Mouse (Mus musculus) retina, adult 2 months (tissue): ENCODE measurements around the gene Slc16a7.

Experiments used
- DNase-seq: peaks from one replicate; pipeline ENCODE4 v3.0.0-alpha.2; 2012; ENCODE audit warnings: low read depth, low spot score

Slc16a7 gene

GRCm38 (mm10) chr10:125388876-125389786, at the start of gene Slc16a7:
Gene Slc16a7 (minus strand): TSS chr10:125389465.
- DNase-seq = peak; percentile 26

DNA sequence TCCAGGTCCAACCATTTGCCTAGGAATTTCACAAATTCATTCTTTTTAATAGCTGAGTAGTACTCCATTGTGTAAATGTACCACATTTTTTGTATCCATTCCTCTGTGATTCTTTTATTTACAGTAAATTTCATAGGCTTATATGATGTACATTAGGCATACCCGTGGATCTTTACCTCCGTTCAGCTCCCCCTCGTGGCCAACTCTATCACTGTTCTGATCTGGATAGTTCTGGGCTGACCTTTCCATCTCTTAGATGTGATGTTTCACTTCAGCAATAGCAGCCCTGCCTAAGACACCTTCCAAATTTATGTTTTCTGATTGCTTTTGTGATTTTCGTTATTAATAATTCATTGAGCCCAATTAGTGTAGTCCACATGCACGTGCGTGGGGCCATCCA, 29.5 kb upstream of the Slc16a7 start:
- no peak for DNase-seq

DNA sequence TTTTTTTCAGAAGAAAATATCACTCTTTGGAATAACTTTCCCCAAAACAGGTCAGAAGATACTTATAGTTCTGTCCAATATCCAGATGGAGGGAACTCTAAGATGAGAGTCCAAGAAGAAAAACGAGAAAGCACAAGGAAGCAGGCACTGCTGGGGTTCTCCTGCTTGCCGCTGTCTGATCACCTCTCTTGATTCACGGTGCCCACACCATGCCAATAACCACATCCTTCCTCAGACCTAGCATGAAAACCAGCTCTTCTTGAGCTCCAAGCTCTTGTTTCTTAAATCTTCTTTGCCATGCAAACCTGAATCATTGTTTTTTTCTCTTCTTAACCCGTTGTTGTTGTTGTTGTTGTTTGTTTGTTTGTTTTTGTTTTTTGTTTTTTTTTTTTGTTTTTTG, 10.5 kb upstream of the Slc16a7 start:
- no peak for DNase-seq

DNA sequence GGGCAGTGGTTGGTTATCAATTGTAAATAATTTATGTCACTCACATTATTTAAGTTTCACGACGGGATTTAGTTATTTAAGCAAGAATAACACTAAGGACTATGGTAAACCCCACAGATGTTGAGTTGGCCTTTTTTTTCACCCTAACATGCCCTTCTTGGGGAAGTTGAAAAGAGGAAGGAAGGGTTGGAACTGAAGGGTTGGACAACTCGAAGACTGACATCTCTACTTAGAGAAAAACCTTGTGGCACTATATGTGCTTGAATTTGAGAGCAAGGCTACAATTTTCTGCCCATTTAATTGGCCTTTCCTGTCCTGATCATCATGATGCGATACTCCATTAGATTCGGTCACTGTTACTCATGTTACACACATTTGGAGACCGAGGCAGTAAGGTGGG, 746 bp upstream of the Slc16a7 start:
- no peak for DNase-seq

DNA sequence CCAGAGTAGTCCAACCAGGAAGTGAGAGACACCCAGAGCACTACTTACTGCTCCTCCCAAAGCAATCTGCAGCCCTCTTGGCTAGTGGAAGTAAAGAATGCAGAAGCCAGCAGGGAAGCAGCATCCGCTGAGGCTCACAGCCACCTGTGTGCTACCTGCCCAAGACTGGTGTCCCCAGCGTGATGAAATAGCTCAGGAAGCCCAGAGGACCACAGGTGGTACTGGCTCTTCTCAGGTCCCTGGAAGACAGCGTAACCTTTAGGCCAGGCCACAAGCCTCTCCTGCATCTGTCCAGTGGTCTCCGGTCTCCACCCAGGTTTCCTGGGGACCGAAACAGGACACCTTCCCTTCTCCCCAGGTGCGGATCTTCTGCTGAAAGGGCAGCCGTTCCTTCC, 787 bp downstream of the Slc16a7 start:
- no peak for DNase-seq

DNA sequence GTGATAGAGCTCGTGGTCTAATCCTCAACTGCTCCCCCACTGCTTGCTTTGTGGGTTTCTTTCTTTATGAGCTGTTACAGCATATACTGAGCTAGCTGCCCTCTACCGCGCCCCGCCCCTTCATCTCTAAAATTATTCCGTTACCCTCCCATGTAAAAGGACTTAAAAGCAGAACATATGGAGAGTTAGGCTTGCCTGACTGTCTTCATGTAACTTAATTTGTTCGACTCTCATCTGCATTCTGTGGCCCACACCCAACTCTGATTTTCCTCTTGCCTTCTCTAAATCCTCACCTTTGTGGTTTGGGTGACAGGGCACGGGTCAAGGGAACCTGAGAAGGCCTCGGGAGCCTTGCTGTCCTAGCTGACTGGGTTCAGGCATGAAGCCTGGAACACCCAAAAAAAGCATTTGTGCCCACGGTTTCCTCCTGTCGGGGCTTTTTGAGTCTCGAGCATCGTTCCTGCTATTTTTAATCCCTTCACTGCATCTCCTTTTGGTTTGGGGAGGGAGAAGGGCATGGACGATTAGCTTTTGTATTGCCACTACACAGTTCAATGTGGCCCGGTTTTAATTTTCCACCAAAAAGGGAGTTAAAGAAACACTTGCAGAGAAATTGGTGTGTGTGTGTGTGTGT, 1.4 kb downstream of the Slc16a7 start:
- no peak for DNase-seq

- no peak for DNase-seq
Observed at GRCm38 (mm10) chr10:125375526-125375925, 13.7 kb downstream of the Slc16a7 start.

DNA sequence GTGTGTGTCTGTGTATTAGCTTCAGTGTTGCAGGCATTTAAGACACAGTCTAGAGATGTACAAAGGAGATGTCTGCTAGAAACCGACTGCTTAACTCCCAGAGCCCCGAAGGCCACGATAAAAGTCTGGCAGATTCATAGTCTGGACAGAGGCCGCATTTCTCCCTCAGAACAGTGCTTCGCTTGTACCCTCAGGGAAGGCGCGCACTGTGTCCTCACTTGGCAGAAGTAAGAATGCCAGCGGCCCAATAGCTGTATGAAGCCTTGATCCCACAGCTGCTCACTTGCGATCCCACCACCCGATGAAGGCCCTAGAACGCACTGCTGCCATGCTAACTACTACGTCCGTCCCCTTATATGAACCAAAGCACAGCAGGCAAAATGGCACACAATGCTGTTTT, 16.6 kb downstream of the Slc16a7 start:
- DNase-seq = no peak

DNA sequence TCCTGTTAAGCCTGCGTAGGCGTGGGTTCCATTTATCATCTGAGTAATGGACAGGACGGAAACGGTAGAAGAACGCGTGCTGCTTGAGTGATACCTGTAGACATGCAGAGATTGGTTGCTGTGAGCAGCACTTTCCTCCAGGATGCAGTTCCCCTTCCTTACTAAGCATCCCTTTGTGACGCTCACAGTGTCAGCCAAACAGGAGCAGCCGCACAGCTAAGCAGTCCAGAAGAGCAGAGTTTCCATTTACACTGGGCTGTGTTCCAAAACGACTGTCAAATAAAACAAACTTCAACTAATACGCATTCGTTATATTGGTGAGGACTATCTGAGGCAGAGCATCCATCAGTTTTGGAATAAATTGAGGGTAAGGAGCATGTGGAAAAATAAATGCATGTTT, 17.8 kb downstream of the Slc16a7 start:
- DNase-seq = no peak

DNA sequence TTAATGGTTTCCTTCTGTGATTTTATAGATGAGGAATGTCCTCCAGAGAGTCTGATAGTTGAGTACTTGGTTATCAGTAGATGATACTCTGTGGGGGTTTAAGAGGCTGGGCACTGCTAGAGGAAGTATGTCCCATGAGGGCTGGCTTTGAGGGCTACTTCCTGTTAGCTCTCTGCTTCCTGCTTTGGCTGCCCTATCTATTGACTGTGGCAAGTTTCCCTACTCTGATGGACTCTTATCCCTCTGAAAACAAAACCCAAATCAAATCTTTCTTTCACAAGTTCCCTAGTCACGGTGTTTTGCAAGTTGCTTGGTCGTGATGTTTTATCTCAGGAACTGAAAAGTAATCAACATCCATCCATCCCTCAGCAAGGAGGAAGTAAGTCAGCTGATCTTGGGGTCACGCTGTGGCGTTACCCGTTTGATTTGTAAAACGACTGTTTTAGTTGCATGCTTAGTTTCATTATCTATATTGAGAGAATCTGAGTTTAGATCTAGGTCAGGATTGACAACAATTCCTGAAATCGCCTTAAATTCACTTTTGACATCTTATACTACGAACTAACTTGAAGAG, 19.1 kb downstream of the Slc16a7 start:
- DNase-seq = no peak

GRCm38 (mm10) chr10:125358479-125358878, 30.8 kb downstream of the Slc16a7 start:
- no peak for DNase-seq

- no peak for DNase-seq
Observed at GRCm38 (mm10) chr10:125352805-125353204, 36.5 kb downstream of the Slc16a7 start.

DNA sequence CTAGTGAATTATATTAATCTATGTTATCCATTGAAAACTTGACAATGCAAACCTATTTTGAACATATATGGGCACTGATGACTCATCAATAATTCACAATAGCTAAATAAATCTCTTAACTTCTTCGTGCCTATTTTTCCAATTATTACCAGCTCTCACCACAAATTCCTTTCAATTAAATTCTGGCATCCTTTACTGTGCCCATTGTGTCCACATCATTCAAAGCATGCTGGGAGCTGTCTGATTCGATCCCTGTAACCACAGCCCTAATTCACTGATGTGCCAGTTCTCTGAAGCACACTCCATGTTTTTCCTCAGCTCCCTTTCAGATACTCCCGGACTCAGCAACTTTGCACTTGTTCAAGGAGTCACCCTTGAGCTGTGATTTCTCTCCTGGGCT, 41.1 kb downstream of the Slc16a7 start:
- no peak for DNase-seq

DNA sequence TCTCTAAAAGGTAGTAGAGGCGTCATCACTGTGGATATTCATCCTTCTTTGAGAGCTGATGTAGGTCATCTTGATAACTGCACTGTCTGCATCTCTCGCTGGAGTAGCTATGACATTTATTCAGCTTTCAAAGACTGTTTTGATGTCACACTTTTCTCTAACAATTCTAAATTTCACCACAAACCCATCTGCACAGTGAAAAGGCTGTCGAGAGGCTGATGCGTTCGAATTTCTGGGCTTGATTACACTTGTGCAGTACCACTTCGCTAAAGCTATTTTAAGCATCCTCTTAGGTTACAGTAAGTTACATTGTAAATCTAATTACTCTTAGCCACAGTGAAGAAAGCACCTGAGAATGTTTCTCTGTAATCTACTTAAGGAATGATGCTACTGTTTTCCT, 42.1 kb downstream of the Slc16a7 start:
- DNase-seq = no peak

DNA sequence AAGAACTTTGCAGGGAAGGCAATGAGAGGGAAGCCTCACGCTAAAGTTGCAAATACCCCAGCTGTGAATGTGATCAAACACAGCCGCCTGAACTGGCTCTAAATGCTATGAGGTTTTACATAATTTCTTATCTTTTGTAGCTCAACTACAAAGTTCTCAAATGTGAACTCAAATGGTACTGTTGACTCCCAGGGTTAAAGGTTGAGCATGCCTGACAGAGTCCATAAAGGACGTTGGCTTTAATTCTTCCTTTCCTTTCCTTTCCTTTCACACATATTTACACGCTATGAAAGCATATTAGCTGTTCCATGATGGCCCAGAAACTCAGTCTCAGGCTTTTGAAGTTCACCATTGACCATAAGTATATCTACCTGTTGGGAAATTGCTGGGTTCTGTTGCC, 42.9 kb downstream of the Slc16a7 start:
- DNase-seq = no peak

GRCm38 (mm10) chr10:125345583-125345982, 43.7 kb downstream of the Slc16a7 start:
- no peak for DNase-seq

GRCm38 (mm10) chr10:125342204-125342603, 47.1 kb downstream of the Slc16a7 start:
- DNase-seq = no peak

GRCm38 (mm10) chr10:125333799-125334198, 55.5 kb downstream of the Slc16a7 start:
- no peak for DNase-seq

GRCm38 (mm10) chr10:125331334-125331733, 57.9 kb downstream of the Slc16a7 start:
- no peak for DNase-seq

GRCm38 (mm10) chr10:125328331-125329063, 60.8 kb downstream of the Slc16a7 start:
- DNase-seq = no peak

GRCm38 (mm10) chr10:125324871-125325565, 64.2 kb downstream of the Slc16a7 start:
- DNase-seq = no peak
